Mouse (Mus musculus) ES-Bruce4 (cell line): ENCODE results near the gene Mga.

Experiments used
- CTCF ChIP-seq: IDR thresholded peaks from one replicate; pipeline ENCODE4 v1.8.1; 2011; ENCODE audit warnings: low read depth, low read length
- EP300 ChIP-seq: IDR thresholded peaks from 2 replicates; pipeline ENCODE4 v1.6.1; 2011; ENCODE audit warnings: low read depth, low read length; ENCODE audit not compliant: insufficient read depth

GRCm38 (mm10) chr2:119972537-119972879, 75.5 kb downstream of the Mga start, which contains the start of gene Mapkbp1:
- TF ChIP-seq EP300 (no peak), CTCF (no peak)
